Mouse (Mus musculus) thymus, adult 2 months (tissue): Measurements from ENCODE around the gene Eng.

Source experiments
- CTCF ChIP-seq: fragments of 200-500 bp; IDR thresholded peaks from 2 replicates; pipeline ENCODE4 v1.5.1; 2012; ENCODE audit warnings: mild to moderate bottlenecking, control low read depth, low read length, moderate library complexity, borderline replicate concordance; ENCODE audit not compliant: control insufficient read depth, poor library complexity, insufficient read depth; ENCODE audit errors: extremely low read depth
- POLR2A ChIP-seq: fragments of 200-500 bp; IDR thresholded peaks from 2 replicates; pipeline ENCODE4 v1.6.1; 2012; ENCODE audit warnings: mild to moderate bottlenecking, low read length, control low read depth, moderate library complexity; ENCODE audit not compliant: control insufficient read depth, poor library complexity, insufficient read depth; ENCODE audit errors: extremely low read depth

- no peak for TF ChIP-seq CTCF
- no peak for TF ChIP-seq POLR2A
These were observed 17.7 kb upstream of the Eng start for GRCm38 (mm10) chr2:32628729-32629128.
